Mouse (Mus musculus) CH12.LX (cell line): ENCODE data around the gene Gm37240. TPM values are rescaled to one million over a fixed set of nuclear protein-coding genes. Genes with fewer than 3 reads are reported as not detected.

Experiments
- DNase-seq: peaks from one replicate; pipeline ENCODE4 v3.0.0-alpha.2; 2013; ENCODE audit errors: extremely low read depth
- H3K27ac ChIP-seq: 2 replicates; pipeline ENCODE4 v1.5.1; 2012; ENCODE audit warnings: low read depth, mild to moderate bottlenecking, control low read depth, moderate library complexity; ENCODE audit not compliant: insufficient read depth
- H3K27me3 ChIP-seq: replicated peaks from 2 replicates; pipeline ENCODE3; 2012; ENCODE audit warnings: inconsistent platforms
- H3K36me3 ChIP-seq, 2 experiments: replicated peaks in 1 of 2; 2 replicates each; pipeline versions ENCODE3 to v1.6.1; 2012; ENCODE audit warnings: inconsistent platforms in 1 of 2, low read length in 1 of 2, mild to moderate bottlenecking in 1 of 2, mixed read lengths in 1 of 2, moderate library complexity in 1 of 2; ENCODE audit not compliant: control insufficient read depth in 1 of 2, insufficient read depth in 1 of 2
- H3K4me1 ChIP-seq, 2 experiments: 2 replicates each; pipeline ENCODE4 v1.6.1; 2012; ENCODE audit warnings: inconsistent platforms in 1 of 2, moderate library complexity in 1 of 2; ENCODE audit not compliant: insufficient read depth in 2 of 2, control insufficient read depth in 1 of 2
- H3K4me2 ChIP-seq: 2 replicates; pipeline ENCODE4 v1.6.1; 2012; ENCODE audit warnings: low read depth, mild to moderate bottlenecking, control low read depth; ENCODE audit not compliant: poor library complexity, insufficient read depth, severe bottlenecking
- H3K4me3 ChIP-seq, 3 experiments: fragments of 150-350 bp in 1 of 3; sonication (generic) in 1 of 3; replicated peaks in 1 of 3; 2 replicates each; pipeline versions ENCODE3 to v1.5.1; 2011 to 2012; ENCODE audit warnings: low read depth in 2 of 3, low read length in 2 of 3, mild to moderate bottlenecking in 2 of 3, moderate library complexity in 2 of 3, control low read depth in 1 of 3, improper control_type of control experiment in 1 of 3, inconsistent platforms in 1 of 3, mixed read lengths in 1 of 3; ENCODE audit not compliant: poor library complexity in 1 of 3
- H3K79me2 ChIP-seq: replicated peaks from 2 replicates; pipeline ENCODE4 v1.6.1; 2012; ENCODE audit warnings: mild to moderate bottlenecking, moderate library complexity; ENCODE audit not compliant: control insufficient read depth, poor library complexity, insufficient read depth, severe bottlenecking; ENCODE audit errors: extremely low read depth
- H3K9ac ChIP-seq: 2 replicates; pipeline ENCODE4 v1.6.1; 2012; ENCODE audit warnings: low read depth, mild to moderate bottlenecking, control low read depth, moderate library complexity; ENCODE audit not compliant: insufficient read depth
- H3K9me3 ChIP-seq: replicated peaks from 2 replicates; pipeline ENCODE3; 2012; ENCODE audit warnings: low read length, inconsistent platforms, mixed read lengths
- BHLHE40 ChIP-seq: IDR thresholded peaks from 2 replicates; pipeline ENCODE4 v1.6.1; 2011; ENCODE audit warnings: mild to moderate bottlenecking, low read depth, low read length, improper control_type of control experiment
- CHD1 ChIP-seq: IDR thresholded peaks from 2 replicates; pipeline ENCODE4 v1.6.1; 2012; ENCODE audit warnings: low read depth, low read length, improper control_type of control experiment, inconsistent platforms
- CHD2 ChIP-seq: IDR thresholded peaks from 2 replicates; pipeline ENCODE4 v1.6.1; 2011; ENCODE audit warnings: low read length, improper control_type of control experiment
- E2F4 ChIP-seq: IDR thresholded peaks from 2 replicates; pipeline ENCODE4 v1.6.1; 2011; ENCODE audit warnings: low read depth, low read length, improper control_type of control experiment; ENCODE audit not compliant: insufficient replicate concordance
- ETS1 ChIP-seq: conservative IDR thresholded peaks from 2 replicates; pipeline ENCODE4 v1.6.1; 2012; ENCODE audit warnings: low read depth, mild to moderate bottlenecking, inconsistent platforms, low read length, improper control_type of control experiment, moderate library complexity
- GABPA ChIP-seq: IDR thresholded peaks from 2 replicates; pipeline ENCODE4 v1.6.1; 2012; ENCODE audit warnings: low read depth, low read length, improper control_type of control experiment, inconsistent platforms; ENCODE audit not compliant: insufficient replicate concordance
- HCFC1 ChIP-seq: IDR thresholded peaks from 2 replicates; pipeline ENCODE4 v1.6.1; 2012; ENCODE audit warnings: low read depth, mild to moderate bottlenecking, inconsistent platforms, low read length, improper control_type of control experiment
- IRF4 ChIP-seq: IDR thresholded peaks from 2 replicates; pipeline ENCODE4 v1.6.1; 2014; ENCODE audit warnings: low read depth, mild to moderate bottlenecking, inconsistent platforms, low read length, improper control_type of control experiment
- KAT2A ChIP-seq: IDR thresholded peaks from 2 replicates; pipeline ENCODE4 v1.6.1; 2012; ENCODE audit warnings: low read length, improper control_type of control experiment, inconsistent platforms; ENCODE audit not compliant: insufficient replicate concordance
- MAFK ChIP-seq: IDR thresholded peaks from 2 replicates; pipeline ENCODE4 v1.6.1; 2011; ENCODE audit warnings: low read length, improper control_type of control experiment; ENCODE audit not compliant: insufficient replicate concordance
- MAX ChIP-seq: IDR thresholded peaks from 2 replicates; pipeline ENCODE4 v1.6.1; 2011; ENCODE audit warnings: low read length, improper control_type of control experiment
- MEF2A ChIP-seq: IDR thresholded peaks from 2 replicates; pipeline ENCODE4 v1.6.1; 2014; ENCODE audit warnings: low read depth, mild to moderate bottlenecking, inconsistent platforms, low read length, improper control_type of control experiment, borderline replicate concordance
- NELFE ChIP-seq: IDR thresholded peaks from 2 replicates; pipeline ENCODE4 v1.6.1; 2011; ENCODE audit warnings: low read depth, low read length, improper control_type of control experiment
- POLR2A ChIP-seq: IDR thresholded peaks from 2 replicates; pipeline ENCODE4 v1.6.1; 2011; ENCODE audit warnings: low read depth, mild to moderate bottlenecking, improper control_type of control experiment, low read length
- RAD21 ChIP-seq: IDR thresholded peaks from 2 replicates; pipeline ENCODE4 v1.6.1; 2011; ENCODE audit warnings: low read depth, mild to moderate bottlenecking, low read length, improper control_type of control experiment, moderate library complexity
- RCOR1 ChIP-seq: conservative IDR thresholded peaks from 2 replicates; pipeline ENCODE4 v1.6.1; 2012; ENCODE audit warnings: low read depth, mild to moderate bottlenecking, inconsistent platforms, low read length, improper control_type of control experiment
- SMC3 ChIP-seq: IDR thresholded peaks from 2 replicates; pipeline ENCODE4 v1.6.1; 2011; ENCODE audit warnings: low read depth, low read length, improper control_type of control experiment
- TBP ChIP-seq: conservative IDR thresholded peaks from 2 replicates; pipeline ENCODE4 v1.6.1; 2011; ENCODE audit warnings: low read depth, low read length, improper control_type of control experiment
- USF2 ChIP-seq: conservative IDR thresholded peaks from 2 replicates; pipeline ENCODE4 v1.6.1; 2011; ENCODE audit warnings: low read depth, low read length, improper control_type of control experiment
- ZC3H11A ChIP-seq: IDR thresholded peaks from 2 replicates; pipeline ENCODE4 v1.6.1; 2012; ENCODE audit warnings: low read depth, mild to moderate bottlenecking, inconsistent platforms, low read length, improper control_type of control experiment
- ZKSCAN1 ChIP-seq: IDR thresholded peaks from 2 replicates; pipeline ENCODE4 v1.6.1; 2012; ENCODE audit warnings: low read depth, inconsistent platforms, low read length, improper control_type of control experiment, borderline replicate concordance
- ZMIZ1 ChIP-seq: IDR thresholded peaks from 2 replicates; pipeline ENCODE4 v1.6.1; 2012; ENCODE audit warnings: low read depth, mild to moderate bottlenecking, inconsistent platforms, low read length, improper control_type of control experiment
- ZNF384 ChIP-seq: IDR thresholded peaks from 2 replicates; pipeline ENCODE4 v1.6.1; 2012; ENCODE audit warnings: low read depth, low read length, improper control_type of control experiment, inconsistent platforms
- dilution Hi-C: fragments of 300-500 bp; cut with MboI; formaldehyde crosslinking; loops from 2 replicates; pipeline ENCODE4 v1.14.3; 2020; ENCODE audit warnings: low sequenced_read_pairs; ENCODE audit not compliant: extremely low pct_unique_long_range_greater_than_20kb, extremely low pct_ligation_motif_present
- in situ Hi-C: fragments of 300-500 bp; cut with MboI; formaldehyde crosslinking; loops from 3 replicates; pipeline ENCODE4 v1.14.3; 2019; ENCODE audit warnings: low sequenced_read_pairs, low pct_ligation_motif_present, low pct_unique_long_range_greater_than_20kb, mixed read lengths
- polyA plus RNA-seq: library from polyadenylated mRNA; unstranded; fragments of >175 nt; gene quantifications from 2 replicates; pipeline ENCODE4 v1.2.1, GENCODE M21; 2012; ENCODE audit warnings: low read depth; ENCODE audit not compliant: insufficient read length
- total RNA-seq, 2 experiments: library from RNA; depleted of rRNA; stranded (reverse); fragments of 300-350 nt in 1 of 2; fragments of >200 nt in 1 of 2; gene quantifications; 2 replicates each; pipeline ENCODE4 v1.2.3; 2012 to 2014

Gene Gm37240
- total and polyA plus RNA-seq, 3 experiments: 0.08 to 0.19 (median 0.14) TPM

GRCm38 (mm10) chr3:84814157-84814761 is 1073.1 kb downstream of the Gm37240 start (continued):
- TF ChIP-seq ZNF384 (no peak), CHD1 (no peak), BHLHE40 (0 out of 2 replicates have a peak, but pooled peaks have one; percentile 29), ZC3H11A (no peak), TBP (no peak), NELFE (peak; percentile 87), E2F4 (no peak), GABPA (no peak; the same call in 1 of the 2 replicates), RAD21 (no peak)

GRCm38 (mm10) chr3:84813436-84814156 is 1073.7 kb downstream of the Gm37240 start:
- DNase-seq: no peak
- H3K9ac ChIP-seq: peak overlapping the region; percentile 95
- H3K27ac ChIP-seq: peak overlapping the region; percentile 77
- peak overlapping the region; percentile 87 for H3K4me2 ChIP-seq
- H3K79me2 ChIP-seq: peaks cover 42% of the 10 kb centered on the region
- H3K9me3 ChIP-seq: no peaks in the 10 kb centered on the region
- peak overlapping the region; percentile 79 to 97 (median 95) for H3K4me3 ChIP-seq
- peaks cover 5 to 42% of the 10 kb centered on the region in 2 experiments for H3K4me1 ChIP-seq
- dilution Hi-C loops (no loop called here), in situ Hi-C loops (loop anchor here (10.0 kb wide), 1 partner anchor 119 kb away; no protein-coding TSS in a partner anchor)
- TF ChIP-seq ETS1: no peak
- 0 out of 2 replicates have a peak, but pooled peaks have one; percentile 16 for TF ChIP-seq TBP
- TF ChIP-seq ZKSCAN1: no peak
- no peak for TF ChIP-seq MAX
- TF ChIP-seq ZMIZ1: no peak
- no peak for TF ChIP-seq MAFK
- TF ChIP-seq RAD21: no peak
- TF ChIP-seq USF2: no peak
- TF ChIP-seq HCFC1: no peak
- H3K27me3 ChIP-seq: no peaks in the 10 kb centered on the region
- H3K36me3 ChIP-seq: peaks cover 0 to 9% of the 10 kb centered on the region in 2 experiments

GRCm38 (mm10) chr3:84810803-84811202 is 1076.5 kb downstream of the Gm37240 start:
- H3K36me3 ChIP-seq: peaks cover 0 to 8% of the 10 kb centered on the region in 2 experiments
- H3K27ac ChIP-seq: no peak overlapping the region
- dilution Hi-C loops (no loop called here), in situ Hi-C loops (loop anchor here (10.0 kb wide), 1 partner anchor 116 kb away; no protein-coding TSS in a partner anchor)
- no peak overlapping the region for H3K4me2 ChIP-seq
- no peaks in the 10 kb centered on the region for H3K27me3 ChIP-seq
- no peak overlapping the region for H3K4me3 ChIP-seq
- H3K9me3 ChIP-seq: no peaks in the 10 kb centered on the region
- no peak for DNase-seq
- no peak for TF ChIP-seq POLR2A
- TF ChIP-seq SMC3: no peak
- TF ChIP-seq RAD21: no peak
- no peak for TF ChIP-seq KAT2A
- no peak for TF ChIP-seq CHD1
- TF ChIP-seq ZMIZ1: no peak
- no peak for TF ChIP-seq ZKSCAN1
- no peak for TF ChIP-seq IRF4
- no peak for TF ChIP-seq ETS1
- no peak for TF ChIP-seq E2F4
- no peak for TF ChIP-seq RCOR1
- no peak for TF ChIP-seq CHD2
- TF ChIP-seq MEF2A: no peak
- no peak for TF ChIP-seq GABPA
- H3K4me1 ChIP-seq: peaks cover 7 to 44% of the 10 kb centered on the region in 2 experiments; a peak in 3 of 4 replicates
- H3K9ac ChIP-seq: no peak overlapping the region
- H3K79me2 ChIP-seq: peaks cover 26% of the 10 kb centered on the region
